Mouse (Mus musculus) cerebellum, adult 18-20 months (tissue): ENCODE results near the gene Crim1.

Source experiments
- DNase-seq, 2 experiments: peaks; one replicate each; pipeline ENCODE4 v3.0.0; 2021

The Crim1 gene

GRCm38 (mm10) chr17:78254256-78254655 lies 54.2 kb downstream of the Crim1 start:
- DNase-seq, result no peak

DNA sequence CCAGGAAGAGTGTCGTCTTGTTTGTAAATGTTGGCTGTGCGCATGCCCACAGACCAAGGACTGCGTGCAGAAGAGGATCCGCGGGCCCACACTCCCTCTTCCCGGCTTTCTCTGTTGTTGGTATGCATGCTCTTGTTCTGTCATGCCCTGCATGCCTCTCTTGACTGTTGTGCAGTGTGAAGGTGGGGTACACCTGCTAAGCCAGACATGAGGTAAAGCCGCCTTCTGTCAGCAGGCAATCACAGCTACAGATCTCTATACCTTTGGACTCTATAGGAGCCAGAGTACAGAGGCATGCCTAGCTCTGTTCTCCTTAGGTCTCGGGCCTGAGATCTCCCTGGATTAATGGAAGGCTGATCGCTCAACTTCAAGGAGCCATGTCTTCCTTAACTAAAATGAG lies 55.7 kb downstream of the Crim1 start:
- no peak for DNase-seq

- DNase-seq, result no peak
These were observed 56.5 kb downstream of the Crim1 start for GRCm38 (mm10) chr17:78256534-78256933.

DNA sequence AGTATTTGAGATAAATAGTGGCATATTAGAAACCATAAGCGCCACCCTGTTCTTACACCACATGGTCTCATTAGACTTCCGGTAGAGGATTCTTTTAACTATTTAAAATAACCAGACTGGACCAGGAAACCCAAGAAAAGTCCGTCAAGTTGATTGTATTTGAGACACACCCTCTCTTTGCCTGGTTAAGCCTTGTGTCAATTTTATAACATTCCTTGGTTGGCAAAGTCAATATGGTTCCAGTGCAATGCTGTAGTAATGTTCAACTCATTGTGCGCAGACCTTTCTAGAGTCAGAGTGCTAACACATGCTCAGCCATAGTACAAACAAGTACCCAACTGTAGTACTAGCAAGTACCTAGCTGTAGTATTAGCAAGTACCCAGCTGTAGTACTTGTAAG lies 61.6 kb downstream of the Crim1 start:
- DNase-seq, result no peak

- no peak for DNase-seq
These were observed 64.1 kb downstream of the Crim1 start for GRCm38 (mm10) chr17:78264116-78264515.

- no peak for DNase-seq
These were observed 65.1 kb downstream of the Crim1 start for GRCm38 (mm10) chr17:78265135-78265534.

- no peak for DNase-seq
These were observed 66.2 kb downstream of the Crim1 start for GRCm38 (mm10) chr17:78266271-78266670.

DNA sequence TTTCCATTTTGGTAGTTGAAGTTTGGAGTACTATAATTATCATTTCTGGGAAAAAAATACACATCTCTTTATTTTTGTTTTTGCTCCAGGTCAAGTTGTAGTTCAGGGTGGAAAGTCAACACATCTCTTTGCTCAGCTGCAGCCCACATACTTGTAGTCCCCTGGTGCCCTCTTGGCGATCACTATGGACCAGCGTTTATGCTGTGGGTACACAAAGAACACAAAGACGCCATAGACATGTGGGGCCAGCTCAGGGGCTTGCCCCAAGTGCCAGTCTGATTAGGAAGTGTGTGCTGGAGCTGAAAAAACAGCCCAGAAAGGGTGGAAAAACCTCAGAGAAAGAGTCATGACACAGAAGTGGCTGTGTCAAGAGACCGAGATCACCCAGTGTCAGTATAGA lies 68.5 kb downstream of the Crim1 start:
- DNase-seq, result no peak

DNA sequence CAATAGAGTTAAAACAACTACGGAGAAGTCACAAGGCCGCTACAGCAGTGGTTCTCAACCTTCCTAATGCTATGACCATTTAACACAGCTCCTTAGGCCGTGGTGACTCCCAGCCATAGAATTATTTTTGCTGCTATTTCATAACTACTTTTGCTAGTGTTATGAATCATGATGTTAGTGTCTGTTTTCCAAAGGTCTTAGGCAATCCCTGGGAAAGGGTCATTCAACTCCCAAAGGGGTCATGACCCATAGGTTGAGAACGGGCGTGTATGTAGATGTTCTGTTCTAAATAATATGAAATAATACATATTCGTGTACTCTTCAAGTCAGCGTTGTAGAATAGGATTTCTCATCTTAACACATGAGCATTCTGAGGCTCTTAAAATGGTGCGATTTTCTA lies 69.3 kb downstream of the Crim1 start:
- no peak for DNase-seq

- no peak for DNase-seq
These were observed 70.0 kb downstream of the Crim1 start for GRCm38 (mm10) chr17:78270019-78270418.

DNA sequence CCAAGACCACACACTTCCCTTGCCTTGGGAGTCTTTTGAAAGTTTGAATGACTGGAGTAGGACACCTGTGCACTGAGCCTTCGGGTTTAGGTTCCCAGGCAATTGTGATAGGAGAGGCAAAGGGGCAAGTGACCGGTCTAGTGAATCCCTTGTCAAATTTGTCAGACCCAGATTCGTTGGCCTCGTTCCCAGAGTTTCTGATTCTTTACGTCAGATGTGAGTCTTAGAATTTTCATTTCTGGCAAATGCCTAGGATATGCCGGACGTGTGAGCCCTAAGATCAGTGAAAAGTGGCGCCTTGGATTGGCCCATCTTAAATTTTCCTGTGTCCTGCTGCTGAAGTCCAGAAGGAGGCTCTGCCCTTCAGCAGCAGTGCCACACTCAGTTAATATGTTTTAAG lies 71.7 kb downstream of the Crim1 start:
- no peak for DNase-seq

DNA sequence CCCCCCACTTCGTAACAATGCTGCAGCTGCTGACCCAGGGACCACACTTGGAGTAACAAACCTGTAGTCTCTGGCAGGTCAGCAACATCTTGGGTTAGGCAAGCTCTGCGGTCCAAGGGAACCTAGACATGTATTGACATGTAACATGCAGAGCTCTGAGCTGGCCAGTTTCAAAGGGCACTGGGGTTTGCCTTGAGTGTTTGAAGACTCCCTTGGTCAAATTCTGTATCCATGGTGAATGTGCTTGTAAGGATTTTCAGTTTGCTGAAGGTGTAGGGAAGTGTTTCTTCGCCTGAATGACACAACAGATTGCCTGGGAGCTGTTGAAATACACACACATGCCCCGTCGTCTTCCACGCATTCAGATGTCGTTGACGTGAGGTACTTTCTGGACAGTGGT lies 72.1 kb downstream of the Crim1 start:
- DNase-seq, result no peak

- DNase-seq, result no peak
These were observed 72.8 kb downstream of the Crim1 start for GRCm38 (mm10) chr17:78272713-78273483.

DNA sequence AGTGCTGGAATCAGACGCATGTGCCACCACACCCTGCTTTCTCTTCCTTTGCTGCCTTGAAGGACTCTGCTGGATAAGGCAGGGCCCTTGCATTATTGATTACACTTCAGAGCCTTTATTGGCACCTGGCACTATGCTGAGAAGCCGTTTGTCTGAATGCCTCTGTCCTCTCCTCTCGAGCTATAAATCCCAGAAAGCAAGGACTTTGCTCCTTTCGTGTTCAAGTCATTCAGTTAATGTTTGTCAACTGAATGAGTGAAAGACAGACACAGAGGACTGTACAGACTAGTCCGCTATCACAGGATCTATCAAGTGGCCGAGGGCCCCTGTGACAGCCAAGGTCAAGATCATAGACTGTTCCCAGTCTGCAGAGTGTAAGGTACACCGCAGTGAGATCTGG lies 73.8 kb downstream of the Crim1 start:
- DNase-seq, result no peak

GRCm38 (mm10) chr17:78274609-78275506 lies 74.8 kb downstream of the Crim1 start:
- DNase-seq, result no peak

- DNase-seq, result no peak
These were observed 75.4 kb downstream of the Crim1 start for GRCm38 (mm10) chr17:78275507-78275813.

GRCm38 (mm10) chr17:78279191-78279590 lies 79.1 kb downstream of the Crim1 start:
- DNase-seq, result no peak

DNA sequence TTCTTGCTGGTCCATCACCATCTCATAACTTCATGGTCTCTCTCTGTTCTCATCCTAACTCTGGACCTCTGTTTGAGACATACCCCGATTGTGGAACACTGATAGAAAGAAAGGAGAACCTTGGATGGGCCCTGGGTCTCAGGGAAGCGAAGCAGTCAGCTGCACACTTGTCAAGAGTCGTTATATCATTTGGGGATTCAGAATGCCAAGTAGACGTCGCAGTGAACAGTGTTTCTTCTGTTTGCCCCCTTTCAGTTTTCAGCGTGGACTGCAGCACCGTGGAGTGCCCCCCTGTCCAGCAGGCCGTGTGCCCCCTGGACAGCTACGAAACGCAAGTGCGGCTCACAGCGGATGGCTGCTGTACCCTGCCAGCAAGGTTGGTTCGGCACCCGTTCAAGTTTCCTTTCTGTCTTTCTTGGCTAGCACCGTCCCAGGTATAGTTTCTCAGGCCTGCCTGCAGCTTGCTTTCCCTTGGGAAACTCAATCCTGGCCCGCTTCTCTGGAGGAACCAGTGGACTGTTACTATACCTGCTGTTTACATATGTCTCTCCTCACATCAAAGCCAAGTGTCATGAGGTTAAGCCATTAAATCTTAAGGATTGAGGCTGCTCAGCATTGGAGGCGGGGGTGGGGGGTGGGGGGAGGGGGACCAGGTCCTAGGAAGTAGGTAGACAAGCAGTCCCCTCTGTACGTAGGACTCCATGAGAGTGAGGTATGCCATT lies 81.1 kb downstream of the Crim1 start:
- peak; percentile 16 to 26 for DNase-seq

DNA sequence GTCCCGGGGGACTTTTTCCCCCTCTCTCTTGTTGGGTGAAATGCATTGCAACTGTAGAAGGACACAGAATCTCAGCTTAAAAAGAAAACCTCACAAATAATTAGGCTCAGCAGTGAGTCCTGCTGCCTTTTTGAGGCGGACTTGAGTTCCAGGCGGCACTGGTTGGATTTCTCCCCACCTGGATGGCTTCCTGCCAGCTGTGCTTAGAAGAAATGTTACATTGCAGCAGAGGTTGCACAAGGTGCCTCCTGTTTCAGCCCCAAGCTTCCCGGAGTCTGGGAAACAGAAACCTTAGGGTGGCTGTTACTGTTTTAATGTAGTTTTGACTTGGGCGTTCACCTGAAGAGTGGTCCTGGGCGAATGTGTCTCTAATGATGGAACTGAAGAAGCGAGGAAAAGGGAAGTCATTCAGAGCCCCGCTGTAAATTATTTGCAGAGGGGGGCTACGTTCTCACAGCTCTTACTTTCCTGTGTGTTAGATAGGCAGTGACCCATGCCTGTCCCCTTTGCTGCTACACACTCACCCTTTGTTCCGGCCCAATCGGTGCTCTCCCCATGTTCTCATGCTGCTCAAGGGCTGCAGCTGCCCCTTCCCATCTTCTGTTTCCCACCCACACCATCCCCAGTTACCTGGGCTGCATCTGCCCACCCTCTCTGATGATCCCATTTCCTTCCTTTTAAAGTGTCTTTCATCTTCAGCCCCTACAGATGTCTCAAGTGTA lies 83.4 kb downstream of the Crim1 start:
- no peak for DNase-seq

DNA sequence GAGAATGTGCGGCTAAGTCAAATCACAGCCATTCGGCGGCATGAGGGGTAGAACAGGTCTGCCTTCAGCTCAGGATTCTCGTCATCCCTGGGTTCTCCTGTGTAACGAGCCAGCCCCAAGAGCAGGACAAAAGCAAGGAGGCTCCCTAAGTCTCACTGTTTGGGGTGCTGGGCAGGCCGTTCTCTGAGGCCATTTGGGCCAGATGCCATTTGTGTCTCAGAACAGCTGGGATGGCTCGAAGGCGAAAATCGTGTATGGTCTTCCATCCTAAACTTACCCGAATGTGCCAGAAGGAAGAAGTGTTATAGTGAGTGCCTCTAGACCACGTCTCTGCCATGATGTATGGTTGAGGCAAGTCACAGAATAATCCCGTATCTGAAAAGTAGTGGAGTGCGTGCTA lies 86.0 kb downstream of the Crim1 start:
- DNase-seq, result no peak

GRCm38 (mm10) chr17:78287391-78287790 lies 87.3 kb downstream of the Crim1 start:
- DNase-seq, result no peak

GRCm38 (mm10) chr17:78290153-78290876 lies 90.3 kb downstream of the Crim1 start:
- DNase-seq, result no peak
